Mouse (Mus musculus) midbrain, embryonic 14.5 days (tissue): ENCODE results near the gene Gm20908. TPM values are rescaled to one million over a fixed set of nuclear protein-coding genes. Genes with fewer than 3 reads are reported as not detected.
"Not testable (repeated sequence)": the region's sequence is repeated elsewhere in the genome, so short reads cannot be mapped to it uniquely, and the experiment has no call there.

Experiments
- ATAC-seq: fragments of 200-750 bp; cut with Nextera tagmentation; 2 replicates; pipeline ENCODE4 v1.8.0; 2017; ENCODE audit warnings: moderate number of reproducible peaks, moderate library complexity; ENCODE audit not compliant: low FRiP score, low TSS enrichment
- DNase-seq: peaks from one replicate; pipeline ENCODE4 v3.0.0-alpha.2; 2015
- H3K27ac ChIP-seq: fragments of 300-500 bp; sonication (generic); replicated peaks from 2 replicates; pipeline ENCODE4 v1.5.1; 2014; ENCODE audit warnings: mild to moderate bottlenecking, low read depth, low read length, moderate library complexity
- H3K27me3 ChIP-seq: fragments of 300-500 bp; sonication (generic); 2 replicates; pipeline ENCODE4 v1.6.1; 2014; ENCODE audit warnings: low read length, control low read depth, mixed read lengths; ENCODE audit not compliant: control insufficient read depth, insufficient read depth
- H3K36me3 ChIP-seq: fragments of 300-500 bp; sonication (generic); 2 replicates; pipeline ENCODE4 v1.6.1; 2014; ENCODE audit warnings: low read length, control low read depth; ENCODE audit not compliant: control insufficient read depth, insufficient read depth
- H3K4me1 ChIP-seq: fragments of 300-500 bp; sonication (generic); 2 replicates; pipeline ENCODE4 v1.6.1; 2014; ENCODE audit warnings: mild to moderate bottlenecking, antibody characterized with exemption, low read length, control low read depth; ENCODE audit not compliant: control insufficient read depth, insufficient read depth
- H3K4me2 ChIP-seq: fragments of 300-500 bp; sonication (generic); 2 replicates; pipeline ENCODE4 v1.6.1; 2014; ENCODE audit warnings: mild to moderate bottlenecking, low read length, moderate library complexity
- H3K4me3 ChIP-seq: fragments of 300-500 bp; sonication (generic); replicated peaks from 2 replicates; pipeline ENCODE4 v1.5.1; 2014; ENCODE audit warnings: low read depth, low read length
- H3K9ac ChIP-seq: fragments of 300-500 bp; sonication (generic); replicated peaks from 2 replicates; pipeline ENCODE4 v1.6.1; 2014; ENCODE audit warnings: mild to moderate bottlenecking, low read length, moderate library complexity
- H3K9me3 ChIP-seq: fragments of 300-500 bp; sonication (generic); 2 replicates; pipeline ENCODE4 v1.6.1; 2016; ENCODE audit warnings: low read length, control low read depth, mixed read lengths; ENCODE audit not compliant: control insufficient read depth
- WGBS: fragments of 180-500 bp; shearing (Covaris S2); extraction: QIAGEN DNeasy Blood & Tissue Kit; methylation state at CpG from one replicate; pipeline ENCODE4 v1.1.7; 2014; 5-methylcytosine and 5-hydroxymethylcytosine counted together
- polyA plus RNA-seq: library from polyadenylated mRNA; unstranded; fragments of >200 nt; fragmentation: Nextera tagmentation; extraction: Ambion mirVana; gene quantifications from 2 replicates; pipeline ENCODE4 v1.2.1, GENCODE M21; 2014

Gene Gm20908
- polyA plus RNA-seq, result not detected in 2 replicates

GRCm38 (mm10) chrY:64472966-64473365 is at the start of gene Gm20908:
TSS of gene Gm20908 (plus strand) at chrY:64473266.
- not testable (repeated sequence) for H3K4me2 ChIP-seq, H3K4me1 ChIP-seq, H3K9ac ChIP-seq, ATAC-seq, H3K36me3 ChIP-seq, H3K9me3 ChIP-seq, DNase-seq, H3K27ac ChIP-seq, H3K4me3 ChIP-seq, H3K27me3 ChIP-seq
- WGBS, result no CpG with 5 or more reads among the region's 6 CpGs
